Mouse (Mus musculus): Measurements from ENCODE around the gene Nde1. TPM values are rescaled to one million over a fixed set of nuclear protein-coding genes. Genes with fewer than 3 reads are reported as not detected.

Gene Nde1
- polyA plus RNA-seq, 1 experiment from 2014 or later: 30.1 TPM

DNA sequence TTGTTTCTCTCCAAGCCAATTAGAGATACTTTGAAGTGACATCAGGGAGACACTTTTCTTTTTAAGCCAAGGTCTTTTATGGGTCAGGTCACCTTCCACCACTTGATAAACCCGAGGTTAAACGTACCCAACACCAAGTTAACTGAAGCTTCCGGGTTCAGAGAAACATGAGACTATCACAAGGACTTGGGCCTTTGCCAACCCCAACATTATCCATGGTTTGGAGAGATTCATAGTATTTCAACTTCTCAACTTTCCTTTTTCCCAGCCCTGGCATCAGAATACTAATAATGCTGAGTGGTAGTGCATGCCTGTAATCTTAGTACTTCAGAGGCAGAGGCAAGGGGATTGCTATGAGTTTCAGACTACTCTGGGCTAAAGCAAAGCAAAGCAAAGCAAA is 79.0 kb downstream of the Nde1 start:
- no peak overlapping the region for H3K4me2 ChIP-seq (replicated peaks; ENCODE audit: low read depth)
- no peaks in the 10 kb centered on the region for H3K9me3 ChIP-seq (ENCODE audit: control insufficient read depth, low read length)
- H3K27ac ChIP-seq (replicated peaks): no peak overlapping the region
- DNase-seq (ENCODE audit: low spot score): no peak
- no peaks in the 10 kb centered on the region for H3K4me1 ChIP-seq (replicated peaks; ENCODE audit: control insufficient read depth, insufficient read depth)
- no peak for ATAC-seq (ENCODE audit: low FRiP score, low TSS enrichment)
- TF ChIP-seq EP300 (optimal IDR thresholded peaks at IDR 0.05): no peak
- TF ChIP-seq CTCF (IDR thresholded peaks at IDR 0.05; ENCODE audit: low read depth): no peak
- no peak overlapping the region for H3K4me3 ChIP-seq (ENCODE audit: low read depth, low read length)
- WGBS: 52% methylated on average over 3 of the region's 3 CpGs
- no peaks in the 10 kb centered on the region for H3K36me3 ChIP-seq (ENCODE audit: control insufficient read depth, insufficient read depth, low read length)
- H3K9ac ChIP-seq (ENCODE audit: low read length): no peak overlapping the region
- H3K27me3 ChIP-seq (ENCODE audit: control insufficient read depth, insufficient read depth, low read length): no peaks in the 10 kb centered on the region

MicroRNAs encoded within 50 kb of the gene (microRNA counts, 519-probe panel; counts per million panel counts)
- 4,302 counts per million, percentile 38 among the panel's probes with 10 or more counts for microRNA mmu-miR-484

Small RNAs within 50 kb of the gene (microRNA-seq; reads per million reads assigned to microRNA genes)
- not detected for gene Gm27671
- gene Mir484: 2,206 reads per million, percentile 81 among the genes with 10 or more reads in this experiment

Other genes starting within 250 kb of the Nde1 start
- 0.70 and 1.3 TPM in 2 replicates for gene 2900011O08Rik, start 176.7 kb upstream of the Nde1 start, polyA plus RNA-seq (2015; fragmentation: Nextera tagmentation; extraction: Ambion mirVana)
- gene Ifitm7, start 176.4 kb upstream of the Nde1 start, polyA plus RNA-seq (2015; fragmentation: Nextera tagmentation; extraction: Ambion mirVana): not detected in 2 replicates
- 6.2 and 6.3 TPM in 2 replicates for gene Marf1, start 76 bp downstream of the Nde1 start, polyA plus RNA-seq (2015; fragmentation: Nextera tagmentation; extraction: Ambion mirVana)
- gene Myh11, start 128.1 kb downstream of the Nde1 start, polyA plus RNA-seq (2015; fragmentation: Nextera tagmentation; extraction: Ambion mirVana): 202 and 245 TPM in 2 replicates
- gene Fopnl, start 154.1 kb downstream of the Nde1 start, polyA plus RNA-seq (2015; fragmentation: Nextera tagmentation; extraction: Ambion mirVana): 105 and 114 TPM in 2 replicates
- gene Abcc1, start 198.3 kb downstream of the Nde1 start, polyA plus RNA-seq (2015; fragmentation: Nextera tagmentation; extraction: Ambion mirVana): 7.0 and 7.1 TPM in 2 replicates